Mouse (Mus musculus): ENCODE results near the gene Gm5868. TPM values are rescaled to one million over a fixed set of nuclear protein-coding genes. Genes with fewer than 3 reads are reported as not detected.

The Gm5868 gene
- polyA plus RNA-seq (2012; rRNA removed) = 0.49 and 0.82 TPM in 2 replicates

DNA sequence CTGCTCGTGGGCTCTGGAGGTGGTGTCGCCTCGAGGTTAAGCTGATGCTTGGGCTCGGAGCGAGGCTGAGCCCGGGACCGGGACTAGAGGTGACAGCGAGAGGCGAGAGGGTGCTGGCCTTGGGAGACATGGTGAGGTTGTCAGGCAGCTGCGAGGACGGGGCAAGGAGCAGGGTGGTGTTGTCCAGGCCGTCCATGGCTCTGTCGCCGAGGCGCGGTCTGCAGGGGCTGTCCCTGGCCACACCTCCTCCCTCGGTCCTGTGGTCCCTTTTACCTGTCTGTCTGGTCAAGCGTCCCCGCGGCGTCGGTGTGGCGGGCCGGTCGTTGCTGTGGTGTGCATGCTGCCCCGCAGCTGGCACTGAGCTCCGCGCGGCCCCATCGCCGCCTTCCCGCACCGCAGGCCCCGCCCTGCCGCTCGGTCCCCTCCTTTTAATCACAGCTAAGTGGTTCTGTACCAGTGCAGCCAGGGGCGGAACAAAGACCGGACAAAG lies at the start of gene Gm5868:
Gene Gm5868, minus strand, starts transcription at position 360 of the 490 bp plus-strand sequence.
- WGBS = 3% methylated on average over 38 of the region's 38 CpGs
- TF ChIP-seq CTCF (IDR thresholded peaks at IDR 0.05; ENCODE audit: borderline replicate concordance, insufficient read depth, low read depth, low read length) (no peak), POLR2A (IDR thresholded peaks at IDR 0.05; ENCODE audit: borderline replicate concordance, insufficient read depth, low read length) (no peak)

DNA sequence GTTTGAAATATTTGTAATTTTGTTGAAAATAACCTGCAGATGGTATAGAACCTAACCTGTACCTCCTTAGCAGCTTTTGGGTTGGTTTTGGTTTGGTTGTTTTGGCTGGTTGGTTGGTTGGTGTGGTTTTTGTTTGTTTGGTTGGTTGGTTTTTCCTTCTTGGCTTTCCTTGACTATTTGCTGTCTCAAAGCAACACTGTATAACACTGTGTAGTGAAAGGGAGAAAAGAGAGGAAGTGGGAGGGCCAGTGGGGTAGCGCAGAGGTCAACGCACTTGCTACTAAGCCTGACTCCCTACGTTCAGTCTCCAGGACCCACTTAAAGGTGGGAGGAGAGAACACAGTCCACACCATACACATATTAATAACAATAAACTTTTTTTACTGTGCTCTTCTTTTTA lies 49.2 kb upstream of the Gm5868 start:
- DNase-seq = no peak
- no peaks in the 10 kb centered on the region for H3K27me3 ChIP-seq (ENCODE audit: control insufficient read depth, insufficient read depth, low read length)
- 91% methylated on average over 3 of the region's 3 CpGs for WGBS
- H3K4me1 ChIP-seq (ENCODE audit: control insufficient read depth, insufficient read depth, low read length) = no peaks in the 10 kb centered on the region
- H3K27ac ChIP-seq (ENCODE audit: insufficient read depth, low read length) = no peak overlapping the region
- TF ChIP-seq CTCF (IDR thresholded peaks at IDR 0.05; ENCODE audit: borderline replicate concordance, insufficient read depth, low read depth, low read length) (no peak), POLR2A (IDR thresholded peaks at IDR 0.05; ENCODE audit: borderline replicate concordance, insufficient read depth, low read length) (no peak)
- H3K4me3 ChIP-seq (replicated peaks; ENCODE audit: insufficient read depth, low read depth, low read length) = no peak overlapping the region

More for the DNA sequence above, at the start of gene Gm5868:
- Histone ChIP-seq H3K4me1 (ENCODE audit: control insufficient read depth, insufficient read depth, low read length) (no peaks in the 10 kb centered on the region), H3K4me3 (replicated peaks; ENCODE audit: insufficient read depth, low read depth, low read length) (no peak within 1 kb of the TSS), H3K27me3 (ENCODE audit: control insufficient read depth, insufficient read depth, low read length) (no peaks in the 10 kb centered on the region), H3K27ac (ENCODE audit: insufficient read depth, low read length) (no peak within 1 kb of the TSS)
- DNase-seq = no peak

DNA sequence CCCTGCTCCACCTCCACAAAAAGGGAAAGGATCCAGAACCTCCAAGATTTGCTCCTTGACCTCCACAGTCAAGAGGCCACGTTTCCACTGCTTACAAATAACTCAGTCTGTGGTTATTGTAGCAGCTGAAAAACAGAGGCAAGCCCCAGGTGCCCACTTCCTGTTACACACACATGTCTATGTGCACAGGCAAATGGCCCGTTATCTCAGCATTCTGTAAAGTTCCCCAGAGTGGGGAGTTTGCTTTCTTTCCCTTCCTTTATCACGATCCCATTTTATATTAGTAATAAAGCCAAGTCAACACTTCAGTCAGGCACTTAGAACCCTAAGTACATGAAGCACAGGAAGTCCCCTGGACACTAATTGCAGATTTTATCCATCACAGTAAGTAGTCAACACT lies 48.8 kb upstream of the Gm5868 start:
- H3K27me3 ChIP-seq (ENCODE audit: control insufficient read depth, insufficient read depth, low read length) = no peaks in the 10 kb centered on the region
- TF ChIP-seq CTCF (IDR thresholded peaks at IDR 0.05; ENCODE audit: borderline replicate concordance, insufficient read depth, low read depth, low read length) = no peak
- no peak for TF ChIP-seq POLR2A (IDR thresholded peaks at IDR 0.05; ENCODE audit: borderline replicate concordance, insufficient read depth, low read length)
- 77% methylated on average over 3 of the region's 3 CpGs for WGBS
- no peak for DNase-seq
- H3K4me1 ChIP-seq (ENCODE audit: control insufficient read depth, insufficient read depth, low read length) = no peaks in the 10 kb centered on the region
- H3K4me3 ChIP-seq (replicated peaks; ENCODE audit: insufficient read depth, low read depth, low read length) = no peak overlapping the region
- no peak overlapping the region for H3K27ac ChIP-seq (ENCODE audit: insufficient read depth, low read length)

DNA sequence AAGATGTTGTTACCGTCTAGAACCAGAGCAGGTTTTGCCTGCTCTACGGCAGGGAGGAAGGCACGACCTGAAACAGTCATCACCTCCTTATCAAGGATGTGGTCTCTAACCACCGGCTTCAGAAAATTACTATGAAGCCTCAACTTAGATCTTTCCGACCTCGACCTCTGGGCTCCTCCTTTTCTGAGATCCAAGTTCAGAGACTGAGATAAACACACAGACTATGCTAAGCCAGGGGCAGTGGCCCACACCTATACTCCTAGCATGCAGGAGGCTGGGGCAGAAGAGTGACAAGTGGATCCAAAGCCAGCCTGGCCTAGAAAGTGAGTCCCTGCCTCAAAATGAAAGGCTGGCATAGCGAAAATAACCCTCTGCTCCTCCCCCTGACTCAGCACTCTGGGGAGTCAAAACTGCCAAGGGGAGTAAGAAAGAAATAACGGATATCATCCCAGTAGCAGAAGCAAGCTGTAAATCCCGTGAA lies 47.5 kb upstream of the Gm5868 start:
- DNase-seq = no peak
- H3K27ac ChIP-seq (ENCODE audit: insufficient read depth, low read length) = no peak overlapping the region
- 85% methylated on average over 9 of the region's 9 CpGs for WGBS
- no peaks in the 10 kb centered on the region for H3K27me3 ChIP-seq (ENCODE audit: control insufficient read depth, insufficient read depth, low read length)
- H3K4me3 ChIP-seq (replicated peaks; ENCODE audit: insufficient read depth, low read depth, low read length) = no peak overlapping the region
- no peaks in the 10 kb centered on the region for H3K4me1 ChIP-seq (ENCODE audit: control insufficient read depth, insufficient read depth, low read length)
- no peak for TF ChIP-seq POLR2A (IDR thresholded peaks at IDR 0.05; ENCODE audit: borderline replicate concordance, insufficient read depth, low read length)
- no peak for TF ChIP-seq CTCF (IDR thresholded peaks at IDR 0.05; ENCODE audit: borderline replicate concordance, insufficient read depth, low read depth, low read length)

DNA sequence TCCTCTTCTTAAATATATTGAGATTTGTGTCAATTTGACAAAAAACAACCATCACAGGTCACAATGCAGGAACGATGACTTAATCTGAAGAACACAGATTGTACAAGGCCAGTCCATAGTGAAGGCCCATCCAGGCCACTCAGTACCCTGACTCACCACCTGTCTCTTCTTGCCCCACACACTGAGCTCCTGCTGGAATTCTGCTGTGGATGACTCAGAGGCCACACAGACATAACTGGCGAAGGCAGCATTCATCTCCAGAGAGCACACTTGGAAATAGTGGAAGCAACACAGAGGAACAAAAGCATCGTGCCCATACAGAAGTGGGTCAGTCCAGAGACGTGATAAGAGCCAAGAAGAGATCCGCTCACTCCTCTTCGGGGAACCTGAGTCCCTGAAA lies 42.7 kb upstream of the Gm5868 start:
- no peak for TF ChIP-seq CTCF (IDR thresholded peaks at IDR 0.05; ENCODE audit: borderline replicate concordance, insufficient read depth, low read depth, low read length)
- no peak for TF ChIP-seq POLR2A (IDR thresholded peaks at IDR 0.05; ENCODE audit: borderline replicate concordance, insufficient read depth, low read length)
- Histone ChIP-seq H3K4me1 (ENCODE audit: control insufficient read depth, insufficient read depth, low read length) (no peaks in the 10 kb centered on the region), H3K27ac (ENCODE audit: insufficient read depth, low read length) (no peak overlapping the region), H3K27me3 (ENCODE audit: control insufficient read depth, insufficient read depth, low read length) (no peaks in the 10 kb centered on the region), H3K4me3 (replicated peaks; ENCODE audit: insufficient read depth, low read depth, low read length) (no peak overlapping the region)
- DNase-seq = no peak
- WGBS = 75% methylated on average over 6 of the region's 6 CpGs

DNA sequence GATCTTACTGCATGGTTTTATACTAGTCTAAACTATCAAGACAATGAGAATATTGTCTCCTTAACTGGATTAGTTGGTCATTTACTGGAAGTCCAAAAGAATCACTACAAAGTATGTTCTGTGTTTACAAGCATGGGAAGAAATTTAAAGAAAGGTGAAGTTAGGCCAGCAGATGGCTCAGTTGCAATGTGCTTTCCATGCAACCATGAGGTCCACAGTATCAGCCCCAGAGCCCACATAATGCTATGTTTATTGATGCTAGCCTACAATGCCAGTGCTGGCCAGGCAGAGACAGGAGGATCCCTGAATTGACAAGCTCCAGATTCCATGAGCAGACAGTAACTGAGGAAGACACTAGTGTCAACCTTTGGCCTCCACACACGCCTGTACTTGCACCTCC lies 33.7 kb upstream of the Gm5868 start:
- H3K4me1 ChIP-seq (ENCODE audit: control insufficient read depth, insufficient read depth, low read length) = no peaks in the 10 kb centered on the region
- no peak for DNase-seq
- TF ChIP-seq POLR2A (IDR thresholded peaks at IDR 0.05; ENCODE audit: borderline replicate concordance, insufficient read depth, low read length) (no peak), CTCF (IDR thresholded peaks at IDR 0.05; ENCODE audit: borderline replicate concordance, insufficient read depth, low read depth, low read length) (no peak)
- no peaks in the 10 kb centered on the region for H3K27me3 ChIP-seq (ENCODE audit: control insufficient read depth, insufficient read depth, low read length)
- H3K27ac ChIP-seq (ENCODE audit: insufficient read depth, low read length) = no peak overlapping the region
- no peak overlapping the region for H3K4me3 ChIP-seq (replicated peaks; ENCODE audit: insufficient read depth, low read depth, low read length)
- 96% methylated on average over 1 of the region's 1 CpGs for WGBS

DNA sequence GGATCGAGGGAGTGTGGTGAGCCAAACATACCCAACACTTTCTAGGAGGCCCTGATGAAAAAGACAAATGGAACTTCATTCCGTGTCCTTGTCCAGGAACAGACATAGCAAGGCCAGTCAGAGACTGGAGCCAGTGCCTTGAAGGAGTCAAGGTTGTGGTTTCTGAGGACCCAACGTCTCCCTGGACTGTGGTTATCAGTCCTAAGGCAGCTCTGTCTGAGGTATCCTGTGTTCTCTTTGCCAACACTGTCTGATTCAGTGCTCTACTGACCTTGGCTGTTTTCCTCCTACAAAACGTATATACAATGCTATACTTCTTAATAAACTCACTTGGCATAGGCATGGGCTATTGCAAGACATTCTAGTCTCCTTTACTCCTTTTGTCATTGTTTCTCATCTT lies 30.1 kb upstream of the Gm5868 start:
- TF ChIP-seq POLR2A (IDR thresholded peaks at IDR 0.05; ENCODE audit: borderline replicate concordance, insufficient read depth, low read length) (no peak), CTCF (IDR thresholded peaks at IDR 0.05; ENCODE audit: borderline replicate concordance, insufficient read depth, low read depth, low read length) (no peak)
- no peak for DNase-seq

DNA sequence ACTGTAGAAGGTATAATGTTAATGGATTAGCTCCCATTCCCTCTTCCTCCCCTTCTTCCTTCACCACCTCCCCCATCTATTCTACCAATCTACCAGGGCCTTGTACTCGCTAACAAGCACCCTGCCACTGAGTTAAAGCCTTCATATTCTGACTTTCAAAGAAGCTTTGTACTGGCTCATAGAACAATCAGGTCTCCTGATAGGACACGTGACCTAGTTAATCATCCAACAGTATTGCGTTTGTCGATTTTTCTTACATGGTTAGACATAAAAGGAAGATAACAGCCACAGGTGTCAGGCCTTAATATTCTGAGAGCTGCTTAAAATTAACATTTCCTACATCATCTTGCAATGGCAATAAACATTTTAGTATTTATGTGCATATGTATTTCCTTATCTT lies 15.8 kb upstream of the Gm5868 start:
- Histone ChIP-seq H3K27me3 (ENCODE audit: control insufficient read depth, insufficient read depth, low read length) (no peaks in the 10 kb centered on the region), H3K4me1 (ENCODE audit: control insufficient read depth, insufficient read depth, low read length) (no peaks in the 10 kb centered on the region), H3K27ac (ENCODE audit: insufficient read depth, low read length) (no peak overlapping the region), H3K4me3 (replicated peaks; ENCODE audit: insufficient read depth, low read depth, low read length) (no peak overlapping the region)
- TF ChIP-seq CTCF (IDR thresholded peaks at IDR 0.05; ENCODE audit: borderline replicate concordance, insufficient read depth, low read depth, low read length) (no peak), POLR2A (IDR thresholded peaks at IDR 0.05; ENCODE audit: borderline replicate concordance, insufficient read depth, low read length) (no peak)
- DNase-seq = no peak
- whole genome bisulfite sequencing = 93% methylated on average over 4 of the region's 4 CpGs

More for the DNA sequence above, 30.1 kb upstream of the Gm5868 start:
- Histone ChIP-seq H3K4me1 (ENCODE audit: control insufficient read depth, insufficient read depth, low read length) (no peaks in the 10 kb centered on the region), H3K27me3 (ENCODE audit: control insufficient read depth, insufficient read depth, low read length) (no peaks in the 10 kb centered on the region), H3K27ac (ENCODE audit: insufficient read depth, low read length) (no peak overlapping the region), H3K4me3 (replicated peaks; ENCODE audit: insufficient read depth, low read depth, low read length) (no peak overlapping the region)
- 82% methylated on average over 4 of the region's 4 CpGs for WGBS

Data from cerebellum, adult 2 months (tissue).